Mouse (Mus musculus) heart, postnatal 36 days (tissue): ENCODE data around the gene Kdm7a. TPM values are rescaled to one million over a fixed set of nuclear protein-coding genes. Genes with fewer than 3 reads are reported as not detected.

Source experiments
- DNase-seq, 2 experiments: peaks; one replicate each; pipeline ENCODE4 v3.0.0; 2021 to 2022
- intact Hi-C: fragments of 180-260 bp; cut with DNase I; formaldehyde crosslinking; loops from one replicate; pipeline ENCODE4 v1.15.1; 2025
- total RNA-seq, 2 experiments: library from RNA; stranded (reverse); gene quantifications; 2 replicates each; pipeline ENCODE4 v1.2.3; 2021

Kdm7a gene
- total RNA-seq, 2 experiments from 2014 or later = 17.9 to 22.4 TPM

GRCm38 (mm10) chr6:39208181-39208580, 1.6 kb upstream of the Kdm7a start:
- intact Hi-C loops = loop anchor here (5.0 to 10.0 kb wide), 4 partner anchors 114 to 517 kb away; partner anchors contain the start of genes Adck2, Braf, Hipk2 and Tbxas1
- DNase-seq = no peak

DNA sequence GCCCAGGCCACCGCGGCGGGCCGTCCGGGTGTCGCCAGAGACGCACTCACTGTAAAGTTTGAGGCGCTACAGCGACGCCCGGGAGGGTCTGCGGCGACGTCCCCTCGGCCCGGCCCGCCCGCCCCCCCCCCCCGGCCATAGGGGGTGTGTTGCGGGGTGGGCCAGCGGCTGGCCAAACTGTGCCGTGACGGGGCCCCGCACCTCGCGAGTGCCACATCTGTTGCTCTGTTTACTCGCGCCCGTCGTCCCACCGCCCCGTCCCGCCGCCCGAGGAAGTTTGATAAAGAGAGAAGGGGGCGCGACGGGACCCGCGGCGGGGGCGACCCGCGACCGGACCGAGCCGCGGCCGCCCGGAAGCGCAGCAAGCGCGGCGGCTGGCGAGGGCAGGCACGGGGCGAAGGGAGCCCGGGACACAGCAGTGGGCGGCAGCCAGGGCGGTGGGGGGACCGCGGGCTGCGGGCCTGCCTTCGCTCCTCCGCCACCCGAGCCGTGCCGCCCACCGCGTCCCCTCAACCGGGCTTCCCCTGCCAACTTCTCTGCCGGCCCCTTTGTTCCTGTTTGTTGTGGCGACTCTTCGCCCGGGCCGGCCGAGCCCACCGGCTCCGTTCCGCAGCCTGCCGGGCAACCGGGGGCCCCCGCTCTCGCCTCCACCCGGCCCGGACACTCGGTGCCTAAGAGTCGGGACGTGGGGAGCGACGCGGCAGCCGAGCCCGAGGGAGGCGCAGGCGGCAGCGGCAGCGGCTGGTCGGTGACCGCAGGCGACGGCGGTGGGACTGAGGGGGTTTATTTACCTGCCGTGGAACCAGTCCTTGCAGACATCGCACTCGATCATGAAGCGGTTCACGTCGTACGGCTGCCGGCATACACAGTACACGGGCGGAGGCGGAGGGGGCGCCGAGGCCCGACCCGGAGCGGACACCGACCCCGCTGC, 674 bp downstream of the Kdm7a start:
- no peak for DNase-seq
- intact Hi-C loops = loop anchor here (1.0 to 10.0 kb wide), 7 partner anchors 51 to 519 kb away; partner anchors contain the start of genes Adck2, Braf, Hipk2 and Parp12

DNA sequence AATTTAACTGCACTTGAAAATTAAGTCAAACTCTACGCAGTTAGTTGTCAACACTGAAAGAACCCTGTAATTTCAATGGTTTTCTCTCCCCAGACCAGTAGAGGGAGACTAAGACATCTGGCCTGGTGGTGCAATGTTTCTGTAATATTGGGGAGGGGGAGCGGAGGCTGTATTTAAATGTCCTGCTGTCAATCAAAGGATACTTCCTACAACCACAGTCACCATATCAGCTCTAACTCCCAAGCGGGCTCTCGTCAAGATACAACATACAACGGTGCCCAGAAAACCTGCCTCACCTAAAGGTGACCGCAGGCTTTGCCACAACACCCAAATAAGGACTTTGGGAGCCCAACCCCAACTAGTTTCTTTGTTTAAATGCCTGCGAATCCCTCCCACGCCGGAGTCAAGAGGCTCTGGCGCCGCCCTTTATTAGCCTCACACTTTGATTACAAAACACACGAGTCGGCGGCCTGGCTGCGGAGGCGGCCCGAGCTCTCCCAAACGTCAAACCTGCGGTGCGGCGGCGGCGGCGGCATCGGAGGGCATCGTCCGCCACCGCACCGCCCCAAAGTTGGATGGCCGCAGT, 1.4 kb downstream of the Kdm7a start:
- DNase-seq = peak; percentile 76 to 85
- intact Hi-C loops = loop anchor here (1.0 to 10.0 kb wide), 5 partner anchors 117 to 520 kb away; partner anchors contain the start of genes Adck2, Braf, Hipk2 and Tbxas1

- intact Hi-C loops = loop anchor here (10.0 kb wide), 3 partner anchors 330 to 520 kb away; partner anchors contain the start of genes Adck2, Braf, Hipk2 and Tbxas1
- DNase-seq = no peak
Observed at GRCm38 (mm10) chr6:39204444-39204843, 2.1 kb downstream of the Kdm7a start.

- no peak for DNase-seq
- intact Hi-C loops = loop anchor here (10.0 kb wide), 3 partner anchors 328 to 522 kb away; partner anchors contain the start of genes Adck2, Braf, Hipk2 and Tbxas1
Observed at GRCm38 (mm10) chr6:39203236-39203635, 3.4 kb downstream of the Kdm7a start.

- DNase-seq = no peak
- intact Hi-C loops = no loop called here
Observed at GRCm38 (mm10) chr6:39193006-39193405, 13.6 kb downstream of the Kdm7a start.

- DNase-seq = no peak
- intact Hi-C loops = no loop called here
Observed at GRCm38 (mm10) chr6:39191518-39191917, 15.1 kb downstream of the Kdm7a start.

DNA sequence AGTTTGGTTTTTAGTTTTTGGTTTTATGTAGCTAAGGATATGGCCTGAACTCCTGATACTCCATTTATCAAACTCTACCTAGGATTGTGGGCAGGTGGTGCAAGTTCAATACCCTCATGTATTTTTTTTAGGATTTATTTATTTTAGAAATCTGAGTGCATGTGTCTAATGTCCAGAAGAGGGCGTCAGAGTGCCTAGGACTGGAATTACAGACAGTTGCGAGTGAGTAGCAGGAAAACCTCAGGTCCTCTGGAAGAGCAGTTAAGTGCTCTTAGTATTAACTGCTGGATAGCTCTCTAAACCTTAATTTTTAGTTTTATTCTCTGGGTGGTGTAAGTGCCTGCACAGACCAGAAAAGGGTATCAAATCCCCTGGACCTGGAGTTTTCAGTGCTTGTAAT, 19.4 kb downstream of the Kdm7a start:
- intact Hi-C loops = loop anchor here (5.0 kb wide), 1 partner anchor 155 kb away; no protein-coding TSS in a partner anchor
- no peak for DNase-seq

DNA sequence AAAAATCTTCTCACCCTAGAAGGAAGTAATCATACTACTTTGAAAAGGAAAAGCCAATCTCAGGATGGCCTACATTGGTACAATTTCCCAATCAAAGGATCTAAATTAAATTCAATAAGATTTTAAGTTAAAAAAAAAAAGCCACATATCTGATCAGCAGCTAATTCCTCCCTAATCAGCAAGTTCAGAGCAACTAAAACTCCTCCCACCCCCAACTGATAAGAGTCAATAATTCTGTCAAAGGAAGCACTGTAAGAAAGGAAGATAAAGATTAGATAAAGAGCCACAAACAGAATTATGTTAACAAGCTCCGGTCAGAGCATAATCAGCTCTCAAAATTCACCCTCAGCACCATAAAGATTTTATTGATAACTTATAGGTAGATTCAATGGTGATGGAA, 37.5 kb downstream of the Kdm7a start:
- intact Hi-C loops = no loop called here
- DNase-seq = no peak

DNA sequence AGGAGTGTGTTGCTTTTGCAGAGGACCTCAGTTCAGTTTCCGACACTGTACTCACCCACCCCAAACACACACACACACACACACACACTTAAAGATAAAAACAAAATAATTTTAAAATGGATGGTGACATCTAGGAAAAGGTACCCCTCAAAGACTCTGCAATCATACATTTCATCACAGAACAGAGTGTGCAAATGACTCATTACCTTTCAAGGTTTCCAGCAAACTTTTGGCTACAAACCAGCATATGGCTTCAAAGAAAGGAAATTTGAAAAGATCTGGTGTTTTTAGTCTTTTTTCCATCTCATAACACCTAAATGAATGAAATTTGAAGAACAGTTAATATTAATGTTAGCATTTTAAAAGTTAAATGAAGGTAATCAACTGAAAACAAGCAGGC, 41.7 kb downstream of the Kdm7a start:
- no peak for DNase-seq
- intact Hi-C loops = no loop called here

- intact Hi-C loops = no loop called here
- no peak for DNase-seq
Observed at GRCm38 (mm10) chr6:39161975-39162374, 44.6 kb downstream of the Kdm7a start.

DNA sequence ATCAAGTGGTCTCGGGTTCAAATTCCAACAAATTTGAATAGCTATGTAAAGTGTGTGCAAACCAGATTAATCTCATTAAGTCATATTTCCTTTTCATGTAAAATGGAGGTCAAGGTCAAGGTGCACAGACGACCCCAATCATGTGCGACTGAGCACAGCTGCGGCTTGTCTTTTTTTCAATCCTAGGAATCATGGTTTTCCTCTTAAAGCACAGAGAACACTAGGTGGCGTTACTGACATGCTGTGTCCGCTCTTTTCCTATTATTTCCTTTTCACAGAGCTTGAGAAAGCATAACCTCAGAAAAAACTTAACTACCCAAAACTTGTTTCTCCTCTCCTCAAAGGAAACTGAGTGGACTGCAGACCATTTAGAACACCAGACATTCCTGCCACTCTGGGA, 60.5 kb downstream of the Kdm7a start:
- intact Hi-C loops = loop anchor here (1.0 kb wide), 1 partner anchor 198 kb away; no protein-coding TSS in a partner anchor
- no peak for DNase-seq

DNA sequence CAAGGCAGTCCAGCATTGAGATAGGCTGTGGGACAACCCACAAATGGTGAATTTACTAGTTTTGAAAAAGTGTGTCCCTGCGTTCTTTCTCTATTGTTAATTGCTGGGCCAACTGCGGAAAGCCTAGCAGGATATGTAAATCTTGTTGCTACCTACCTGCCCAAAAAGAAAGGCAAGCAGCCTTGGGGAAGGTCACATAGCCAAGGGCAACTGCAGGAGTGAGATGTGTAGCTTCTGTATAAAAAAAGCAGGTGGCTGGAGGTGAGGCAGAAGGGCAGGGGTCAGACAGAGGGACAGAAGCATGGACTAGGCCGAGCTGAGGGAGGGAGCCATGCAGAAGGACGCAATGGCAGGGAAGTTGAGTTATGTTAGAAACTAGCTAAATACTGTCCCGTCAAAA, 74.0 kb downstream of the Kdm7a start:
- no peak for DNase-seq
- intact Hi-C loops = no loop called here

DNA sequence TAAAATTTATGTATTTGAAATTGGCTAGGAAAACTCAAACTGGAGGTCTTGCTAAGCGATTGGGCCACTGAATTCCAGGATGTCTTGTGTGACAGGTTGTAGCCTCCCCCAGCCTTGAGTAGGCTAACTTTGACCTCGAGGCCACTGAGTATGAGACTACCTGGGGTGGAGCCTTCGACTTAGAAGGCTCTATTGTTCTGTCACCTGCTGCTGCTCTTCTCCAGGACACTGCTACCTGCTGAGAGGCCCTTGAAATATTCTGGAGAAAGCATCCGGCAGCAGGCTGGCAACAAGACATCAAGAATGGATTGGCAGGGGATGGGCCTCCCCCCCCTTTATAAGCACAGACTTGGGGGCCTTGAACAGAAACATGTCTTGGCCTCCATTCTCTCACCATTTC, 75.1 kb downstream of the Kdm7a start:
- no peak for DNase-seq
- intact Hi-C loops = no loop called here

DNA sequence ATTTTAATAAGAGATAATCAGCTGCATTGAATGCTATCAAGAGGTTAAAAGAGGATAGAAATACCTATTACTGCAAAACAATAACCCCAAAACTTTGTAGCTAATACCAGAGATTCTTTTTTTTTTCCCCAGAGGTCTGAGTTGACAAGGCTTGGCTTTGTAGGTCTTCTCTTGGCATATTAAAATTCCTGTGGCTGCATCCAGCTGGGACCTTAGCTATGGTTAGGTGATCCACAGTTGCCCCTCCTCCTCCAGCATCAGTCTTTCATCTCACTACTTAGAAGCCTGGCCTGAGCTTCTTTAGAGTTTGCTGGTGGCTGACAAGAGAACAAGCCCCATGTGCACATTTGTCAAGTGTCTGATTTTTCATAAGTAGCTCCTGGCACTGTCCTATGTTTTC, 81.9 kb downstream of the Kdm7a start:
- intact Hi-C loops = no loop called here

GRCm38 (mm10) chr6:39120685-39121084, 85.9 kb downstream of the Kdm7a start:
- no peak for DNase-seq
- intact Hi-C loops = no loop called here

More for the DNA sequence above, 81.9 kb downstream of the Kdm7a start:
- no peak for DNase-seq

GRCm38 (mm10) chr6:39118456-39118881, 88.1 kb downstream of the Kdm7a start:
- intact Hi-C loops = loop anchor here (2.0 kb wide), 1 partner anchor 88 kb away; the partner anchor contains the start of gene Kdm7a
- peak in 1 of 2 experiments; percentile 50 for DNase-seq

DNA sequence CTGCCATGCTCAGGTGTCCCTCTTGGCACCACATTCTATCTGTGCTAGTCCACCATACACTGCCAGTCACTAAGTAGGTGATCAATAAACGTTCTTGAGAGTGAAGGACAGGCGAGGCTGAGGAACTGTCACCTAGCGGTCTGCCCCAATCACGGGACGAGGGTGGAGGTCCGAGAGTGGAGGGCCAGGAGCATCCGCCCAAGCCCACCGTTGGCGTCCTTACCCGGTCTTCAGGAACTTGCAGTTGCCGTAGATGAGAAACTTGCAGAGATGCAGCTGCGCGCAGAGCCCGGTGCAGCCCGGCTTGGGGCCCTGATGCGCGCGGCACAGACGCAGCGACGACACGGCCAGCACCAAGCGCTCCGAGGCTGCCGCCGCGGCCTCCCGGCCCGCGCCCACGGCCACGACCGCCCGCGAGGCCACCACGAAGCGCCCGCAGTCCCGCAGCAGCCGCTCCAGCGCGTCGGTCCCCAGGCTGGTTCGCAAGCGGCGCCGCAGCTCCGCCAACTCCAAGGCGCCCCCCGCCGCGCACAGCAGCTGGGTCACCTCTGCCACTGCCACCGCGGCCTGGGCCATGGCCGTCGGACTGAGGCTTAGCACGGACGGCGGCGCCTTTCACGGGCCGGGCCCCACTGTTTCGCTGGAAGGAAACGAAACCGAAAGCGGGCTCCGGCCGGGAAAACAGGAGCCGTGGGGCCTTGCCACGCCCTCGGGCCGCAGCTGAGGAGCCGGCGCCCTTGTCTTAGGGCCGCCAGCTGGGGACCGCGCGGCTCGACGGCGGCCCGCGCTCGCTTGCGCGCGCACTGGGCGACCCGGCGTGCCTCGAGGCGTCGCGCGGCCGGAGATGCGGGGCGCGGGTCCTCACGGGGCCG, 88.8 kb downstream of the Kdm7a start, which contains the start of gene Parp12:
Parp12 (minus strand) TSS at position 766 of the 872 bp plus-strand sequence.
- intact Hi-C loops = loop anchor here (2.0 kb wide), 1 partner anchor 89 kb away; the partner anchor contains the start of gene Kdm7a

DNA sequence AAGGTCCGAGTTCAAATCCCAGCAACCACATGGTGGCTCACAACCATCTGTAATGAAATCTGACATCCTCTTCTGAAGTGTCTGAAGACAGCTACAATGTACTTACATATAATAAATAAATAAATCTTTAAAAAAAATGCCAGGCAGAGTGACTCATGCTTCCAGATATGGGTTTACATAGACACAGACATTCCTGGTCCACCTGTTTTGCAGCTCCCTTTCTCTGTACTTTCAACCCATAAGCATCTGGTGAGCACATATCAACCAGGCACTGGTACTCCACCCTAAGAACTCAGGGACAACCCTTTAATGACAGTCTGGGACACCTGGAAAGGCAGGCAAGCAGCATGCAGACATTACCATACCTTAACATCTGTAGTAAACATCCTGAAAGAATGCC, 91.2 kb downstream of the Kdm7a start:
- intact Hi-C loops = no loop called here
- DNase-seq = no peak

More for the DNA sequence above, 88.8 kb downstream of the Kdm7a start, which contains the start of gene Parp12:
- peak; percentile 86 to 89 for DNase-seq

DNA sequence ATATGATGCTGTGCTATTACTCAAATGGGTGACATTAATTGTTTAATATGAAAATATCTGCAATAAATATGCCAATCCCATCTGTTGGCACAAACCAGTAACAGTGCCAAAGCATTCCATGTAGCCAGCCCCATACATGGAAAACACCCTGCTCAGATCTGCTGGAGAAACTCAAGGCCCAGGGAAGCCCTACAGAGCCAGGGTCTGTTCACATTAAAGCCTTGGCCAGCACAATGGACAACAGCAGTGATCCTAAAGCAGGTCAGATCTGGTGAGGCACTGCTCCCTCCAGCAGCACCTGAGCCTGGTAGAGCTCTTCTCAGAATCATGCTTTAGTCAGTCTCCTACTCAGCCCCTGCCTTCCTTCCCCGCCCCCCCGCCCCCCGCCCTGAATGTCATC, 93.4 kb downstream of the Kdm7a start:
- intact Hi-C loops = no loop called here
- DNase-seq = no peak
